ENCODE assay signal across 12 mouse cellular contexts in the genomic region with DNA sequence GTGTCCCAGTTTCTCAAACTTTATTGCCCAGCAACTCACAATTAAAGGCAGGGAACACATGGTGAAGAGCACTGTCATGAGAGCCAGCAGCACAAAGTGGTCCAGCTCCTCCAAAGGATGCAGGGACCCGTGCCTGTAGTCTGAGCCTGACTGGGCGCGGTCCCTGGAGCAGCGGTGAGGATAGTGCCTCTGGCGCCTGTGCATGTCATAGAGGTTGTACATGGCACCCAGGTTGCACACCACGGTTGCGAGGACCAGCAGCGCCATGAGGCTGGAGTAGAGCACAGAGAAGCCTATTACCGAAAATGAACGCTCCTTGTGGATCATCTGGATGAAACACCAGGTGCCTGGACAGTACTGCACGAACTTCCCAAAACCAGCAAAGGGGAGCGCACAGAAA. TPM values are rescaled to one million over a fixed set of nuclear protein-coding genes. Genes with fewer than 3 reads are reported as not detected.
A peak's percentile ranks its signal among the peaks of the same experiment; 100 is the strongest.
DNase-seq lines count a peak whose midpoint lies in the region; ATAC-seq lines count a peak whose summit lies in the region.
"Had no signal": no experiment of that assay in that cellular context is flagged by ENCODE, and none has a peak within 500 bp of the region (broad histone marks: within the 10 kb centered on the region; RNA-seq: fewer than 3 reads in every experiment).

No protein-coding gene starts in this region.

- H3K27ac ChIP-seq in heart, embryonic 12.5 days (ENCODE audit: poor library complexity, severe bottlenecking): no peak overlapping the region
- no peak overlapping the region for H3K27ac ChIP-seq in embryonic facial prominence, embryonic 12.5 days
- no peak overlapping the region for H3K27ac ChIP-seq in intestine, embryonic 15.5 days
- H3K27ac ChIP-seq in neural tube, embryonic 12.5 days: no peak overlapping the region
- H3K27ac ChIP-seq: macrophage had no signal

- no peak overlapping the region for H3K4me3 ChIP-seq in heart, embryonic 12.5 days
- H3K4me3 ChIP-seq in embryonic facial prominence, embryonic 12.5 days: peak overlapping the region; percentile 27; the same call in 1 of the 2 replicates
- H3K4me3 ChIP-seq in intestine, embryonic 15.5 days (replicated peaks): 0 out of 2 replicates have a peak overlapping the region, but pooled peaks have one; percentile 26
- H3K4me3 ChIP-seq in neural tube, embryonic 12.5 days: no peak overlapping the region; the same call in 1 of the 2 replicates

- peaks cover 28% of the 10 kb centered on the region for H3K27me3 ChIP-seq in heart, embryonic 12.5 days (replicated peaks)
- H3K27me3 ChIP-seq in embryonic facial prominence, embryonic 12.5 days: peaks cover 25% of the 10 kb centered on the region
- peaks cover 18% of the 10 kb centered on the region for H3K27me3 ChIP-seq in intestine, embryonic 15.5 days (replicated peaks)
- peaks cover 27% of the 10 kb centered on the region for H3K27me3 ChIP-seq in neural tube, embryonic 12.5 days (replicated peaks)

- peak overlapping the region; percentile 67 for H3K4me2 ChIP-seq in heart, embryonic 12.5 days
- H3K4me2 ChIP-seq in embryonic facial prominence, embryonic 12.5 days (replicated peaks): peak overlapping the region; percentile 55
- peak overlapping the region; percentile 76 for H3K4me2 ChIP-seq in intestine, embryonic 15.5 days (replicated peaks)
- H3K4me2 ChIP-seq in neural tube, embryonic 12.5 days (replicated peaks): peak overlapping the region; percentile 63

- no peak overlapping the region for H3K9ac ChIP-seq in heart, embryonic 12.5 days
- no peak overlapping the region for H3K9ac ChIP-seq in embryonic facial prominence, embryonic 12.5 days
- no peak overlapping the region for H3K9ac ChIP-seq in intestine, embryonic 15.5 days
- no peak overlapping the region for H3K9ac ChIP-seq in neural tube, embryonic 12.5 days

- intact Hi-C loops in left cerebral cortex, postnatal 10 days (cut with DNase I): loop anchor here (10.0 kb wide), 1 partner anchor 116 kb away; no protein-coding TSS in a partner anchor

- ATAC-seq in heart, embryonic 12.5 days (ENCODE audit: insufficient number of reproducible peaks, low FRiP score): no peak
- ATAC-seq in embryonic facial prominence, embryonic 12.5 days (ENCODE audit: insufficient number of reproducible peaks, insufficient read depth, low FRiP score, low TSS enrichment): no peak
- ATAC-seq in intestine, embryonic 15.5 days: peak; percentile 53
- peak; percentile 48 for ATAC-seq in neural tube, embryonic 12.5 days (ENCODE audit: low FRiP score, low read depth)

- H3K4me1 ChIP-seq in heart, embryonic 12.5 days (replicated peaks): peaks cover 11% of the 10 kb centered on the region; the same call in 1 of the 2 replicates
- peaks cover 8% of the 10 kb centered on the region; the same call in 1 of the 2 replicates for H3K4me1 ChIP-seq in embryonic facial prominence, embryonic 12.5 days
- H3K4me1 ChIP-seq in intestine, embryonic 15.5 days (replicated peaks): no peaks in the 10 kb centered on the region
- H3K4me1 ChIP-seq in neural tube, embryonic 12.5 days: peaks cover 6% of the 10 kb centered on the region; the same call in 1 of the 2 replicates

- DNase-seq in heart, adult 9 months (ENCODE audit: low spot score in 2 of 2): no peak
- DNase-seq in lung, adult 18-20 months: no peak
- DNase-seq in cerebellum, postnatal 4 days (ENCODE audit: low spot score in 2 of 2): no peak
- no peak for DNase-seq in left cerebral cortex, postnatal 10 days (ENCODE audit: extremely low spot score in 1 of 2, low spot score in 2 of 2)
- DNase-seq: layer of hippocampus, adult 9-11 months had no signal

- no peaks in the 10 kb centered on the region for H3K9me3 ChIP-seq in heart, embryonic 12.5 days (replicated peaks)
- H3K9me3 ChIP-seq in embryonic facial prominence, embryonic 12.5 days: no peaks in the 10 kb centered on the region
- H3K9me3 ChIP-seq in intestine, embryonic 15.5 days: no peaks in the 10 kb centered on the region
- H3K9me3 ChIP-seq in neural tube, embryonic 12.5 days: no peaks in the 10 kb centered on the region

- no peaks in the 10 kb centered on the region for H3K36me3 ChIP-seq in heart, embryonic 12.5 days
- H3K36me3 ChIP-seq in embryonic facial prominence, embryonic 12.5 days: no peaks in the 10 kb centered on the region
- H3K36me3 ChIP-seq in intestine, embryonic 15.5 days: no peaks in the 10 kb centered on the region
- no peaks in the 10 kb centered on the region for H3K36me3 ChIP-seq in neural tube, embryonic 12.5 days

- WGBS in heart, embryonic 12.5 days: 13% methylated on average over 12 of the region's 12 CpGs
- 10% methylated on average over 12 of the region's 12 CpGs for WGBS in embryonic facial prominence, embryonic 12.5 days
- WGBS in intestine, embryonic 15.5 days: 10% methylated on average over 12 of the region's 12 CpGs
- 10% methylated on average over 12 of the region's 12 CpGs for WGBS in neural tube, embryonic 12.5 days

RNA-seq across cellular contexts. Expression of a gene that starts 0.8 kb away (rescaled TPM):
- not detected in 2 replicates for polyA plus RNA-seq in heart, embryonic 12.5 days (2016; fragmentation: Nextera tagmentation; extraction: Ambion mirVana)
- polyA plus RNA-seq in embryonic facial prominence, embryonic 12.5 days (2016; fragmentation: Nextera tagmentation; extraction: Ambion mirVana): 0.20 and 0.47 TPM in 2 replicates
- not detected in 2 replicates for polyA plus RNA-seq in intestine, embryonic 15.5 days (2015; fragmentation: Nextera tagmentation; extraction: Ambion mirVana)
- 0.11 and 0.13 TPM in 2 replicates for polyA plus RNA-seq in neural tube, embryonic 12.5 days (2016; fragmentation: Nextera tagmentation; extraction: Ambion mirVana)
- under 1 TPM; 0.81 to 0.84 TPM for total RNA-seq in left cerebral cortex, postnatal 10 days (2021)
- total RNA-seq: granulocyte monocyte progenitor cell, adult 5-6 weeks had no signal
- polyA plus RNA-seq: C2C12, macrophage had no signal

Comparison
In these comparisons a context has a peak if more than half of its experiments do, and no peak if none do; other contexts are left out.
1. ATAC-seq: peak in intestine, embryonic 15.5 days (single experiment) and neural tube, embryonic 12.5 days (single experiment); none in heart, embryonic 12.5 days (single experiment) and embryonic facial prominence, embryonic 12.5 days (single experiment).
2. H3K4me3 ChIP-seq: peak in embryonic facial prominence, embryonic 12.5 days (single experiment) and intestine, embryonic 15.5 days (single experiment); none in heart, embryonic 12.5 days (single experiment) and neural tube, embryonic 12.5 days (single experiment).
3. Peak in every context shown above with its lines, with median percentiles within 50 percentile points of each other: H3K4me2 ChIP-seq.